Mouse (Mus musculus) stomach, postnatal 0 days (tissue): ENCODE data around the gene Mc1r.

Source experiments
- CTCF ChIP-seq: IDR thresholded peaks from 2 replicates; pipeline ENCODE4 v1.5.1; 2016; ENCODE audit warnings: antibody characterized with exemption, low read depth, mild to moderate bottlenecking, moderate library complexity
- EP300 ChIP-seq: optimal IDR thresholded peaks from 2 replicates; pipeline ENCODE3; 2016; ENCODE audit warnings: antibody characterized with exemption

GRCm38 (mm10) chr8:123419711-123420110, 12.8 kb downstream of the Mc1r start:
- TF ChIP-seq CTCF, result no peak
- TF ChIP-seq EP300, result no peak
